26 mouse cellular contexts compared by ENCODE assay signal in the genomic region with DNA sequence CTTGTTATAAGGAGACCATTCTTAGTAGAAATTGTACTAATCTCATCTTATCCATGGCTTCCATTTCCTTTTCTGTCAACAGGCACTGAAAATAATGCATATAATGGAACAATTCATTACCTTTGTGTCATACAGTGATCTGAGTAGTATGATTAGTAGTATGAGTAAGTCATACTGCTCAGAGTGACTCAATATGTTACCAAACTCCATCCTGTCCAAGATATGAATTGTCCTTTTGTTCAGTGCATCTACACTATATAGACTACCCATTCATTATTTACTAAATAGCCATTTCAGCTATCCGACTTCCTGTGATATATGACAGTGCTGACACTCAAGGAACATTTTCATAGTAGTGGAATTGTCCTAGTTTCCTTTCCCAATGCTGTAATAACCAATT.
"Had no signal": no experiment of that assay in that cellular context is flagged by ENCODE, and none has a peak within 500 bp of the region (broad histone marks: within the 10 kb centered on the region; RNA-seq: fewer than 3 reads in every experiment).

No protein-coding gene starts in this region.

- H3K4me3 ChIP-seq: embryonic facial prominence, embryonic 10.5 days; embryonic facial prominence, embryonic 12.5 days; embryonic facial prominence, embryonic 13.5 days; embryonic facial prominence, embryonic 15.5 days; erythroblast, embryonic 14.5 days; forebrain, embryonic 10.5 days; forebrain, embryonic 12.5 days; forebrain, embryonic 13.5 days; forebrain, embryonic 15.5 days; gastrocnemius, adult 2 months; heart, adult 2 months had no signal

- H3K36me3 ChIP-seq: embryonic facial prominence, embryonic 10.5 days; embryonic facial prominence, embryonic 12.5 days; embryonic facial prominence, embryonic 13.5 days; embryonic facial prominence, embryonic 15.5 days; forebrain, embryonic 10.5 days; forebrain, embryonic 12.5 days; forebrain, embryonic 15.5 days had no signal

- H3K4me1 ChIP-seq: embryonic facial prominence, embryonic 10.5 days; embryonic facial prominence, embryonic 12.5 days; embryonic facial prominence, embryonic 13.5 days; embryonic facial prominence, embryonic 15.5 days; forebrain, embryonic 10.5 days; forebrain, embryonic 12.5 days; forebrain, embryonic 13.5 days; forebrain, embryonic 15.5 days had no signal

- H3K9me3 ChIP-seq: embryonic facial prominence, embryonic 10.5 days; embryonic facial prominence, embryonic 12.5 days; embryonic facial prominence, embryonic 13.5 days; embryonic facial prominence, embryonic 15.5 days; forebrain, embryonic 10.5 days; forebrain, embryonic 12.5 days; forebrain, embryonic 13.5 days; forebrain, embryonic 15.5 days had no signal

- H3K4me2 ChIP-seq: embryonic facial prominence, embryonic 12.5 days; embryonic facial prominence, embryonic 13.5 days; embryonic facial prominence, embryonic 15.5 days; forebrain, embryonic 12.5 days; forebrain, embryonic 13.5 days; forebrain, embryonic 15.5 days had no signal

- ATAC-seq: forebrain, embryonic 13.5 days; forebrain, embryonic 14.5 days; forebrain, embryonic 15.5 days; forebrain, embryonic 16.5 days; forebrain, postnatal 0 days had no signal

- H3K27ac ChIP-seq: embryonic facial prominence, embryonic 10.5 days; embryonic facial prominence, embryonic 12.5 days; embryonic facial prominence, embryonic 13.5 days; embryonic facial prominence, embryonic 15.5 days; forebrain, embryonic 10.5 days; forebrain, embryonic 12.5 days; forebrain, embryonic 13.5 days; forebrain, embryonic 15.5 days; gastrocnemius, adult 2 months; heart, adult 2 months had no signal

- H3K9ac ChIP-seq: embryonic facial prominence, embryonic 12.5 days; embryonic facial prominence, embryonic 13.5 days; embryonic facial prominence, embryonic 15.5 days; forebrain, embryonic 12.5 days; forebrain, embryonic 13.5 days; forebrain, embryonic 15.5 days; forebrain, postnatal 0 days had no signal

- H3K27me3 ChIP-seq: embryonic facial prominence, embryonic 12.5 days; embryonic facial prominence, embryonic 13.5 days; embryonic facial prominence, embryonic 15.5 days; forebrain, embryonic 12.5 days; forebrain, embryonic 13.5 days; forebrain, embryonic 15.5 days had no signal

- DNase-seq: cerebellum, adult 9-11 months; cerebellum, postnatal 10 days; cerebellum, postnatal 14 days; cerebellum, postnatal 25 days; cerebellum, postnatal 36 days; embryo, embryonic 11 days; forebrain, postnatal 0 days; gastrocnemius, adult 2 months; gastrocnemius, postnatal 10 days; gastrocnemius, postnatal 14 days; gastrocnemius, postnatal 25 days; gastrocnemius, postnatal 36 days; heart, adult 11 months; heart, adult 18-20 months; heart, adult 2 months had no signal
